Mouse (Mus musculus): ENCODE measurements at regions not wholly inside any gene's neighbourhood (a gene's known extent, or its start where the extent isn't known, plus 50 kb on each side); places are given as distances from the start of the nearest gene placed in this dataset.

- TF ChIP-seq CTCF (IDR thresholded peaks at IDR 0.05; ENCODE audit: borderline replicate concordance, control insufficient read depth, extremely low read depth, insufficient read depth, low read length, poor library complexity) (no peak), POLR2A (IDR thresholded peaks at IDR 0.05; ENCODE audit: control insufficient read depth, extremely low read depth, insufficient read depth, low read length, poor library complexity) (no peak)
Measured at GRCm38 (mm10) chr10:15179585-15179984, 461.6 kb upstream of the Gje1 start.

Measured in thymus, adult 2 months (tissue).